Mouse (Mus musculus): Measurements from ENCODE around the gene Pdcd2l. TPM values are rescaled to one million over a fixed set of nuclear protein-coding genes. Genes with fewer than 3 reads are reported as not detected.
"Not testable (repeated sequence)": the region's sequence is repeated elsewhere in the genome, so short reads cannot be mapped to it uniquely, and the experiment has no call there.

Pdcd2l gene
- total RNA-seq, 4 experiments from 2014 or later, result 22.3 to 25.5 (median 24.2) TPM

DNA sequence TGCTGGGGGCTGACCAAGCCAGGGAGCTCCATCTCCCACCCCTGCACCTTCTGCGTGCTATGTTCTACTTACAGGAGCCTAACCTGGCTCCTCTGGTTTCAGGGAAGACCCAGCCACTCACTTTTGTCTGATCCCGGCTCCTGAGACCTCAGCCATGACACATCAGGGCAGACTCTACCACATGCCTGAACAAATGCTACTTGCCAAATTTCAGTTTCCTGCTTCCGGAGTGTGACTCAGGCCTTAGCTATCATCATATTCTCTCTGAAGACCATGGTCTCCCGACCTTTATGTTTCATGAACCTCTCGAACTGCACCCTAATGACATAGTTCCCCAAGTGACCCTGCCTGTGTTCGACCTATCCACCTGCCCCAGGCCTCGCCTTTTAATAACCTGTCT is 16.8 kb upstream of the Pdcd2l start:
- no peak for DNase-seq (ENCODE audit: low spot score in 2 of 2)

DNA sequence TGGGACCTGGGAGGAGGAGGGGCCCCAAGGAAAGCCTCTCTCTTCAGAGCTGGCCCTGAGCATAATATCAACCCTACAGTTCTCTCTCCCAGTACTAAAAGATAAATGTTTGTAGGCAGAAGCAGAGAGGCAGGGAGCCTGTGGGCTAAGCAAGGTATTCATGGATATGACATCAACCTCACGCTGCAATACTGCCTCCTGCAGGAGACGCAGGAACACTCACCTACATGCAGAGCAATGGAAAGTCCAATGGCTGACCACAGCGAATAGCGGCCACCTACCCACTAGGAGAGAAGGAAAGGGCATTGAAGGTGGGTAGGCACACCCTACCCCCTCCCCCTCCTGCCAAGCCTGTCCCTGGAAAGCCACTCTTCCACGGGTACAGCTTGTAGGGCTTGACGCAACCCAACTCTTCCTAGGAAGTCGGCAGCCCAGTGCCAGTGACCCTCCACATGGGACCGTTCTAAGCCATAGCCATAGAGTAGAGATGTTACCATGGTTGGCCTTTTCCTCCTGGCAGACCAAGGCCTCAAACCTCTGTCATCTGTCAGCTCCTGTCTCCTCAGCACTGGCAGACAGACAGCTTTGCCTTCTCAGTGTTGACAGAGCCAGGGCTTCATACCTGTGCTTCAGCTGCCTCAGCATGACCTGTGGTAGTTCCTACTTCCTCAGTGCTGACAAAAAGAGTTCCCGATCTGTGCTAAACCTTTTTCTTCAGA is 11.7 kb upstream of the Pdcd2l start:
- DNase-seq (ENCODE audit: low spot score in 2 of 2), result no peak

DNA sequence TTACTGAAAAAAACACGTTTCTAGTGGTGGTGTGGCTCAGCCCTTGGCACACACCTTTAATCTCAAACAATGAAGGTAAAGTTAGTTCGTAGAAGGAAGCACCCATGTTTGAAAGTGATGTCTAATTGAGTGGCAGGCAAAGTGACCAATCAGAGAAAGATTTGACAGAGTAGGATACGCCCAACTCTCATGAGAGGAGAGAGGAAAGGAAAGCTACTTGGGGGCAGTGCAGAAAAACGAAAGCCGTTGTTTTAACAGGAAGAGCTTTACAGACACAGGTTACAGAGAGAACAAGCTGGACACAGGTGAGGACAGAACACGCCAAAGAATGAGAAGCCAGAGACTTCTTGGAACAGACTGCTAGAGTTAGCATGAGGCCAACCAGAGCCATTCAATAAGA is 9.9 kb upstream of the Pdcd2l start:
- no peak for DNase-seq (ENCODE audit: low spot score in 2 of 2)

DNA sequence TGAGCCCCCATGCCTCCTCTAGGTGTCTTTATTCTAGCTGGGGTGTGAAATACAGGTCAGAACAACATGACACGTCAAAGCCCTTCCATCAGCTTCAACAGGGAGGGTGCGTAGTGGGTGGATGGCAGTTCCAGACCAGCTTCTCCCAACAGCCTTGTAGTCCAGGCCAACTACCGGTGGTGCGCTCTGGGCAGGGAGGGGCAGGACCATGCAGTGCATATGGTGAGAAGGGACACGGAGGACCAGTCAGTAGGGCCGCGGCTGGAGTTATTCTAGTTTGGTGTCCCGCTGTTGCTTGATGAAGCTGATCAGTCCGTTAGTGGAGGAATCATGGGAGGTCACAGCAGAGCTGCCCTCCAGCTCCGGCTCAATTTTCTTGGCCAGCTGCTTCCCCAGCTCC is 5.7 kb upstream of the Pdcd2l start:
- DNase-seq (ENCODE audit: low spot score in 2 of 2), result not testable (repeated sequence)

DNA sequence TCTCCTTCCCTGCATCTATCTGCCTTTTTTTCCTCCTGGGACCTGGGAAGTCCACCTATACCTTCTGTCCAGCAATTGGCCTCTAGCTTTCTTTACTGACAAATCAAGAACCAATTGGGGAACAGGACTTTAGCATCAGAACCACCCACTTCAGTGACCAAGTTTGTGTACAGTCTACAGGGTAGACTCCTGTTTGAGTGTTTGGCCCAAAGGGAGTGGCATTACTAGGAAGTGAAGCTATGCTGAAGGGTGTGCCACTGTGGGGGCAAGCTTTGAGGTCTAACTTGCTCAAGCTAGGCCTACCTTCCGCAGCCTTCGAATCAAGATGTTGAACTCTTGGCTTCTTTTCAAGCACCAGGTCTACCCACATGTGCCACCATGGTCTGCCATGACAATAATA is 4.4 kb upstream of the Pdcd2l start:
- DNase-seq (ENCODE audit: low spot score in 2 of 2), result no peak

DNA sequence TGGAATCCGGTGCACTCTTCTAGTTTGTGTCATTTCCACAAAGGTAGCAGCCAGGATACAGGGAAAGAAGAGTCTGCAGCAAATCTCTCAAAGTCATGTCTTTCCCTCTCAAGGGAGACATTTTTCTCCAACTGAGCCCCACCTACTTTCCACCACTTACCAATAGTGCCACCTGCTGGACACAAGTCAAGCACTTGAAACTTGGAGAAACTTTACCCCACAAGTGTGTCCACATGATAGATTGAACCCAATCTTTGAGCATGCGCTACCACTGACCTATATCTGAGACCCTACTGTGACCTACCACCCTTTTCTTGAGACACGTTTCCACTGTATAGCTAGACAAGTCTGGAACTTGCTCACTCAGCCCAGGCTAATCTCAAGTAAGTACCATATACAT is 1.9 kb upstream of the Pdcd2l start:
- no peak for DNase-seq (ENCODE audit: low spot score in 2 of 2)

DNA sequence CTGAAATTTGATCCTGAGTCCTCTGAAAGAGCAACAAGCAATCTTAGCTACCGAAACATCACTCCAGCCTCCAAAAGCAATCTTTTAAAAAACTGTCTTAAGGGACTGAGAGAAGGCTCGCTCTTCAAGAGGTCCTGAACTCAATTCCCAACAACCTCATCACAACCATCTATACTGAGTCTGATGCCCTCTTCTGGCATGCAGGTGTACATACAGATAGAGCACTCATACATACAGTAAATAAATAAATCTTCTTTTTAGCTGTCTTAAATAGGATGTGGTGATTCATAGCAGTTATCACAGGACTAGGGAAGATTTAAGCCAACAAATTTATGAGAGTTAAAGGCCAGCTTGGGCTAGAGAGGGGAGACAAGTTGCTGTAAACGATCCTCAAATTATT is 829 bp downstream of the Pdcd2l start:
- no peak for DNase-seq (ENCODE audit: low spot score in 2 of 2)

DNA sequence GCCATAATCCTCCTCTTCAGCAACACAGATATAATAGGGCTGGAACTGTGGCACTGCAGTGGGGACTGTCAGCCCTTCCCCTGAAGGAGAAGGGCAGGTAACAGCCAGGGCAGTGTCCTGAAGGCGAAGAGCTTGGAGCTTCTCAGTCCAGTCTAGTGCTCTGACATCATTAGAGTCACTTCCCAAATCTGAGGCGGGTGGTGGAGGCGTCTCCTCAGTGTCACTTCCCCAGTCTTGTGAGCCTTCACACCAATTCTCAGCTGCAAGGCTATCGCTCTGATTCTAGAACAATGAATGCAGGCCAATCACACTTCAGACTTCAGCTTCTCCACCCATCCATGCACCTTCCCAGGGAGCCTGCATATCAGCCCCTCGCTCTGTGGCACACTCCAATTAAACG is 3.6 kb downstream of the Pdcd2l start:
- DNase-seq (ENCODE audit: low spot score in 2 of 2), result no peak

DNA sequence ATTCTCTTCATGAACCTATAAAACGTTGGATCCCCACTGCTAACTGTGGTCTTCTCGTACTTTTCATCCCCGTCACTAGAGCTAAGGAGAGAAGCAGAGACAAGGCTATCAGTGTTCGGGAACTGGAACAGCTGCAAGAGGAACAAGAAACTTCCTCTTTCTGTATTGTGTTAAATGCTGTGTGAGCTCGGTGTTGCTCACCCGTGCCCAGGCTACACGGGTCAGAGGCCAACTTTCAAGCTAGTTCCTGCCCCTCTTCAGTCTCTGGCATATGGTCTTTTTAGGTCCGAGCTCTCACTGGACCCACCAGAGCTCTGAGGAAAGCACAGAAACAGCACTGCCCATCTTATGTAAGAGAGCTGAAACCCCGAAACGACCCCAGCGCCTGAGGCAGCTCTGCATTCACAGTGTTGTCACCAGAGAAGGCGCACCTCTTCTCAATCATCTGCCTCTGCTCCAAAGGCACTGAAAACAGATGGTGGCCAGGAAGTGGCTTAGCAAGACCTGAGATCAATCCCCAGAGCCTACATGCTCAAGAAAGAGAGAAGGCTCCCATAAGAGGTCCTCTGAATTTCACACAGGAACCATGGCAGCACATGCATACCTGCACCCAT is 7.0 kb downstream of the Pdcd2l start:
- DNase-seq (ENCODE audit: low spot score in 2 of 2), result no peak

DNA sequence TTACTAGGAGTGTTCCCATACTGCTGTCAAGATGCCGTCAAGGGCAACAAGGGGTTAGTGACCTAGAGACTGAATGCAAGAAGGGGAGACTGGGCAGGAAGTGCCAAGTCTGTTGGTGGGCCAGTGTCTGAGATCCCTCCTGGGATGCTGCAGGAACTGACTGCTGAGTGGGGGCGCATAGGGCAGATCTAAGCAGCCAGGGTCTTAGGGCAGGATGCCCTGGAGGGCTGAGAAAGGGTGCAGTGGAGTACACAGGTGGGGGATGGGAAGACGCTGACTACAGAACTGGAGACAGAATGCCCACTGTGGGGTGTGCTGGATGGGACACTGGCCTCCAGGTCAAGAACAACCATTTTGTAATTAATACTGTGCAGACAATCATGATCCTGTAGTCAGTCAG is 12.7 kb downstream of the Pdcd2l start:
- no peak for DNase-seq (ENCODE audit: low spot score in 2 of 2)

DNA sequence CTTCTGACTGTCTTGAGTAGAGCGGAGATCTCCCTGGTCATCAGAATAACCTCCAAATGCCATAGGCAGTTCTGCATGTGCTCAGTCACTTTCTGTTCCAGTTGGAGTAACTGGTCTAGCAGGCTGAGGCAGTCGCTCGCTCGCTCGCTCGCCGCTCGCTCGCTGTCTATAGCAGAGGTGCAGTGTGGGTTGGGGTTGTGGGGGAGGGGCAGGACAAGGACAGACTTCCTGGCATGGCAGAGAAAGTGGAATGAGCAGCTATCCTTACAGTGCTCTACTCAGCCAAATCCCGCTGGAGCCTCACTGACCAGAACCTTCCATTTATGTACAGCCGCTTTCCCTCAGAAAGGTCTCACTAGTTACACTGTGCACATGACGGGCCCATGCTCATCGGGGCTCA is 13.1 kb downstream of the Pdcd2l start:
- no peak for DNase-seq (ENCODE audit: low spot score in 2 of 2)

DNA sequence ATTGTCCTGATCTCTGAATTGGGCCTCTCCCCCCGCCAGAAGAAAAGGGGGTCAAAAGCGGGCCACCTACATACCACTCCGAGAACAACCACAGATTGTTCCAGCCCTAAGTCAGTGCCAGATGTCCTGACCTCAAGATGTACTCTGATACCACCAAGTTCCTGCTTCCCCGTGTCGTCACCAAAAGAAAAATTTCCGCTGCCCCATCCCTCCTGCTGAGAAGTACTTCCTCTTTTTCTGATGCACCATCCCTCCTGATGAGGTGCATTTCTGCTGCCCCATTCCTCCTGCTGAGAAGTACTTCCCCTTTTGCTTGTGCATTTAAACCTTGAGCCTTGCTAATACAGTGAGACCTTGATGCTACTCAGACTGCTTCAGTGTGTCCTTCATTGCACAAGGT is 20.2 kb downstream of the Pdcd2l start:
- DNase-seq (ENCODE audit: low spot score in 2 of 2), result not testable (repeated sequence)

DNA sequence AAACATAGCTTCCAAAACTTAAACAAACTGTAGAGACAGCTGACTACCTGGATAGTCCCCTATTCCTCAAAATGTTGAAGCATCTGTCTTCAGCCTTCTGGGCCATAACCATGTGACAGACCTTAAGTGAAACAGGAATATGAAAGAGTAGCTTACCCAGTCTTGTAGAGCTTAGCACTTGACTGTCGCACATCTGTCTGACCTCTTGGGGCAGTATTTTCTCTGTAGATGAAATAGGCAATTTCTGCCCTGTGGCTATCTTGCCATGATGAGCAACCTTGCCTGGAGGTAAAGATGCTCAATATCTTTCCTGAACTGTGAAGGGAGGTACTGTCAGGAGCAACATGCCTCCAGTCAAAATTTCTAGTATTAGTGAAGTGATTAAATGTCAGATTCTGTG is 24.2 kb downstream of the Pdcd2l start:
- no peak for DNase-seq (ENCODE audit: low spot score in 2 of 2)

DNA sequence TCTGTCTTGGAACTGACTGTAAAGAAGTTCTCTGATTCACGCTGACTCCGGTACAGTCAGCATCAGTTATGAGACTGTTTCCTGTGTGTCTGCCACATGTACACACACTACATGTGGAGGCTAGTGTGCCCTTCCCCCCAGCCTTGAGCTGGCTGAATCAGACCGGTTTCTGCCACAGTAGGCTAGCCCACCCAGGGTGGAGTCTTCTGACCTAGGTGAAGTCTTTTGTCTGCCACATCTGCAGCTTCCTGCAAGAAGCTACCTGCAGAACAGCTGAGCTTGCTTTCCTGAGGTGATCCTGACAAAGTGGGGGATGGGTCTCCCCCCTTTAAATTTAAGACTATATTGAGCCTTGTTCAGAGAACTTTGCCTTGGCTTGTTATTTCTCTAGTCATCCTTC is 27.0 kb downstream of the Pdcd2l start, which contains the start of gene Uba2:
Gene Uba2 (minus strand): TSS at position 146 of the 400 bp plus-strand sequence.
- no peak for DNase-seq (ENCODE audit: low spot score in 2 of 2)

DNA sequence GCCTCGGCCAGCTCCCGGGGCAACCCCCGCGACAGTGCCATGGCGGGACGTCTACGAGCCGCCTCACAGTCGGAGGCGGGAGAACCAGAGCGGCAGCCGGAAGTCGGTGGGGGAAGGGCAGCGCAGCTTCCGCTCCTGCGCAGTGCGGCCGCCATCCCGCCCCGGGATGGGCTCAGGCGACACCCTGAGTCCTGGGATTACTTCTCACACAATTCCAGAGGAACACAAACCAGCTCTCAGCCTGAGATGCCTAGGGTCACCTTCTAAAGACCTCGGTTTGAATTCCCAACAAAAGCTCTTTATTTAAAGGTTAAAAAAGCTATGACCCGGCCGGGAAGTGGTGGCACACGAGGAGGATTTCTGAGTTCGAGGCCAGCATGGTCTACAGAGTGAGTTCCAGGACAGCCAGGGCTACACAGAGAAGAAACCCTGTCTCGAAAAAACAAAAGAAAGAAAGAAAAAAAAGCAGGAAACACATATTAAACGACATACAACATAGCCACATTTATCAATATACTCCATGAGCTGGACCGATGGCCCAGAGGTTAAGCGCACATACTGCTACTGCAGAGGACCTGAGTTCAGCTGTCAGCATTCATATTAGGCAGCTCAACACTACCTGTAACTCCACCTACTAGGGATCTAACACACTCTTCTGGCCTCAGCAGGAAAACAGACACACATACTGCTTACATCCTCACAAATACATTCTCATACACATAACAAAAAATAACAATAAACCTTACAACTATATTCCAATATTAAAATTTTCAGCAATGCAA is 27.8 kb downstream of the Pdcd2l start:
- DNase-seq (ENCODE audit: low spot score in 2 of 2), result peak; percentile 86 to 87

DNA sequence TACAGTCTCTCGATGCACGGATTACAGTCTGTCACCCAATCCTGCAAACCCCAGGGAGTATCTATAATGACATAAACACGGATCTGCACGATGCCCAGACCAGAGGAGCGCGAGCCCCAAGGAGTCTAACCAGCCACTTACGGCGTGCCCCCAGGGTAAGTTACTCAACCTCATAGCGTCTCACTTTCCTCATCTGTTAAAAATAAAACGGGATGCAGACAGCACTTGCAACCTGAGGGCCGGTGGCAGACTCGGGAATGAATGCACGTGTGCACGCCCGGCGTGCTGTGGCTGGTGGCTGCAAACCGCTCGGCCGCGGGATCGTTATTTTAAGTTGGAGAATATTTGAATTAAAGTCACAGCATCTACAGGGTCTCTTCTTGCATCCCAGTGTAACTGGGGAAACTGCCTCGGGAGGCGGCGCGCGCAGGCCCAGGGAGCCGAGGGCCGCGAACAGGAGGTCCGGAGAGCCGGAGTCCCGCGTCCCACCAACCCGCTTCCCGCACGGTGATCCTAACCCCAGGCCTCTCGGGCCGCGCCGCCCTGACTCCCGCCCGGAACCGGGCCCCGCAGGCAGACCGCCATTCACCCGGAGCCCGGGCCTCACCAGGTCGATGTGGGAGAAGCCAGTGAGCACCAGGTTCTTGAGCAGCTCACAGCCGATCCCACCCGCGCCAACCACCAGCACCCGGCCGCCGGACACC is 28.5 kb downstream of the Pdcd2l start:
- peak in 1 of 2 experiments; percentile 28 for DNase-seq (ENCODE audit: low spot score in 2 of 2)

DNA sequence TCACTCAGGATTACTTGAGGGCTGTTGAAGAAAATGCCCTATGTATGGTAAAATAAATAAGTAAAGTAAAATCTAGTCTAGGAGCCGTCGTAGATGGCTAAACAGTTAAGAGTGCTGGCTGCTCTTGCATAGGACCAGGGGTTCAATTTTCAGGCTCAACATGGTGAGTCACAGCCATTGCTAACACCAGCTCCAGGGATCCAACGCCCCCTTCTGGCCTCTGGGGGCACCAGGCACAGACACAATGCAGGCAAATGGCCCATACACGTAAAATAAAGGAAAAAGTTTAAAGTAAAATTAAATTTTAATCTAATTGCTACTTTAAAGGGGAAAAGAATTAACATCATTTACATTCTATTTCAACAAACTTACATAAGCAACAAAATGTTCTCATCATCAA is 29.6 kb downstream of the Pdcd2l start:
- no peak for DNase-seq (ENCODE audit: low spot score in 2 of 2)

DNA sequence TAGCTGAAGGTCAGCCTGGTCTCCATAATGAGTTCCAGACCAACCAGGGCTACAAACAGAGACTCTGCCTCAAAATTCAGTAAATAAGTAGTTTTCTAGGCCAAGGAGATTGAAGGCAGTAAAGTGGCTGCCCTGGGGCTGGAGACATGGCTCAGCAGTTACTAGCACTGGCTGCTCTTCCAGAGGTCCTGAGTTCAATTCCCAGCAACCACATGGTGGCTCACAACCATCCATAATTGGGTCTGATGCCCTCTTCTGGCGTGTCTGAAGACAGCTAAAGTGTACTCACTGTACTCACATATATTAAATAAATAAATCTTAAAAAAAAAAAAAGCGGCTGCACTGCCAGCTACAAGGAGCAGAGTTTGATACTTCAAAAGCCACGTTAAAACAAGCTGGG is 30.5 kb downstream of the Pdcd2l start:
- DNase-seq (ENCODE audit: low spot score in 2 of 2), result no peak

DNA sequence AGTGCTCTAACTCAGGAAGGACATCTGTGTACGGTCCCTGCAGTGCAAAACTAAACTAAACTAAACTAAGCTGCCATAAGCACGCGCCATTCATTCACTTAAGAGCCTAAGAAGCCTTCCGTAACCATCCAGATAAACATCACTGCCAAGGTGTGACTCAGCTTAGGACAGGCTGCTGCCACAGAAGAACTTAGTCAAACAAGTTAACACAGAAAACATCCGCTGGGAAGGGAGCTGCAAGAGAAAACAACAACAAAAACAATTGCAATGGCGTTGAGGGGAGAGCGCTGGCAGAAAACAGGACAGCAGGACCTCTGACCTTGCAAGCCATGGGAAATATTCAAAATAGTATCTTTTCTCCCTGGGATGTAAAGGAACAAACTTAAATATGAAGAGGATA is 31.8 kb downstream of the Pdcd2l start:
- no peak for DNase-seq (ENCODE audit: low spot score in 2 of 2)

DNA sequence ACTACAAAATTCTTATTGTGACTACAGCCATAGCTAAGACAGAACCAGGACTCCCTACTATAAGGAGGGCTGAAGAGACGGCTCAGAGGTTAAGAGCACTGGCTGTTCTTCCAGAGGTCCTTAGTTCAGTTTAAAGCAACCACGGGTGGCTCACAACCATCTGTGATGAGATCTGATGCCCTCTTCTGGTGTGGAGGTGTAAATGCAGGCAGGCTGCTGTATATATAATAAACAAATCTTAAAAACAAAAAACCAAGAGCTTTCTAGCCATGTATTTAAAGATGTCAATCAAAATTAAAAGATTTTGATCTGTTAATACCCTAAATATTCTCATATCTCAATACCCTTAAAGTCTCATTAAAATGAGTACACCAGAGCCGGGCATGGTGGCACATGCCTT is 37.3 kb downstream of the Pdcd2l start:
- no peak for DNase-seq (ENCODE audit: low spot score in 2 of 2)

DNA sequence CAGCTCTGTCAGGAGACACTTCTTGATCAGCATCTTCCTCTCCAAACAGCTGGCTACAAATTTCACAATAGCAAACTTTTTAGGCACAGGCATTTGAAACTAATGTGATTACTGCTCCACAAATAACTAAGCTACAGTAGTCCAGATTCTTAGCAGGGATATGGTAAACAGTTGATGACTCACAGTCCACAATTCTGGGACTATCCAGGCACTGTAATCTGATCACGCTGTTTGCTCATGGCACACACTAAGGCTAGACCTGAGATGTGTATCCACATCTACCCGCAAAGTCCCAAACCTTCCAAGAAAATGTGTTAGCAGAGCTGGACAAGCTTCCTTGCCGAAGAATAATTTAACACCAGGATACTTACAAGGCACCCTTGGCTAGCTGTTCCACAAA is 38.5 kb downstream of the Pdcd2l start:
- no peak for DNase-seq (ENCODE audit: low spot score in 2 of 2)

DNA sequence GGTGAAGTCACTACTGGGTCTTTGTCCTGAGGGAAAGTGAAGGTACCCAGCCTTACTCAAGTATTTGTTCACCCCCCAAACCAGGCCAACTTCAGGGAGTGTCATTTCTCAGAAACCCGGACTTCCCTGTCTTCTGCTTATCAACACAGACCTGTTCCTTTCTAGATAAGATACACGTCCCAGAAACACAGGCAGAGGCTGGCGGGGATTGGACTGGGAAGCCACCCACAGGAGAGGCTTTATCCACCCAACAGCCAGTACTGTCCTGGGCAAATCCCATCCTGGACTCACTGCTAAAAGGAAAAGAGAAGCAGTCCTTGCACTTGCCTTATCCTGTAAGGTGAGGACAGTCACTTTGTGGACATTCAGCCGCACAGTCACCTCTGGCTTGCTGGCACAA is 49.3 kb downstream of the Pdcd2l start:
- no peak for DNase-seq (ENCODE audit: low spot score in 2 of 2)

Data from left cerebral cortex, adult 8-10 months (tissue).